Mouse (Mus musculus): ENCODE results near the gene Emd. TPM values are rescaled to one million over a fixed set of nuclear protein-coding genes. Genes with fewer than 3 reads are reported as not detected.
A peak's percentile ranks its signal among the peaks of the same experiment; 100 is the strongest.

Emd gene
- total RNA-seq, 1 experiment from 2014 or later = 99.9 TPM

GRCm38 (mm10) chrX:74270062-74270901, 15.8 kb downstream of the Emd start, which contains the start of gene Rpl10:
Gene Rpl10 (plus strand): TSS chrX:74270812.
- peak; percentile 87 to 90 for ATAC-seq (replicated peaks in 1 of 2; ENCODE audit: insufficient read depth in 1 of 2, low FRiP score in 2 of 2, low TSS enrichment in 1 of 2, low read depth in 1 of 2, poor library complexity in 2 of 2, severe bottlenecking in 2 of 2)

GRCm38 (mm10) chrX:74270902-74271551, 16.5 kb downstream of the Emd start:
- peak in 1 of 2 experiments; percentile 1; a peak in 2 of 4 replicates for ATAC-seq (replicated peaks in 1 of 2; ENCODE audit: insufficient read depth in 1 of 2, low FRiP score in 2 of 2, low TSS enrichment in 1 of 2, low read depth in 1 of 2, poor library complexity in 2 of 2, severe bottlenecking in 2 of 2)

- ATAC-seq (replicated peaks in 1 of 2; ENCODE audit: insufficient read depth in 1 of 2, low FRiP score in 2 of 2, low TSS enrichment in 1 of 2, low read depth in 1 of 2, poor library complexity in 2 of 2, severe bottlenecking in 2 of 2) = peak; percentile 20; a peak in 1 of 4 replicates
These were observed 19.2 kb downstream of the Emd start for GRCm38 (mm10) chrX:74273422-74274322.

- no peak for ATAC-seq (replicated peaks in 1 of 2; ENCODE audit: insufficient read depth in 1 of 2, low FRiP score in 2 of 2, low TSS enrichment in 1 of 2, low read depth in 1 of 2, poor library complexity in 2 of 2, severe bottlenecking in 2 of 2)
These were observed 23.4 kb downstream of the Emd start for GRCm38 (mm10) chrX:74277916-74278315.

GRCm38 (mm10) chrX:74281041-74281731, 26.7 kb downstream of the Emd start:
- no peak for ATAC-seq (replicated peaks in 1 of 2; ENCODE audit: insufficient read depth in 1 of 2, low FRiP score in 2 of 2, low TSS enrichment in 1 of 2, low read depth in 1 of 2, poor library complexity in 2 of 2, severe bottlenecking in 2 of 2)

- ATAC-seq (replicated peaks in 1 of 2; ENCODE audit: insufficient read depth in 1 of 2, low FRiP score in 2 of 2, low TSS enrichment in 1 of 2, low read depth in 1 of 2, poor library complexity in 2 of 2, severe bottlenecking in 2 of 2) = peak; percentile 90 to 91
These were observed 27.4 kb downstream of the Emd start, which contains the start of the genes Taz and Dnase1l1 for GRCm38 (mm10) chrX:74281732-74282394. Gene Taz (plus strand): TSS chrX:74281912. Gene Dnase1l1 (minus strand): TSS chrX:74282337.

- ATAC-seq (replicated peaks in 1 of 2; ENCODE audit: insufficient read depth in 1 of 2, low FRiP score in 2 of 2, low TSS enrichment in 1 of 2, low read depth in 1 of 2, poor library complexity in 2 of 2, severe bottlenecking in 2 of 2) = peak; percentile 76 to 89
These were observed 28.1 kb downstream of the Emd start for GRCm38 (mm10) chrX:74282395-74283091.

GRCm38 (mm10) chrX:74283092-74283437, 28.6 kb downstream of the Emd start:
- ATAC-seq (replicated peaks in 1 of 2; ENCODE audit: insufficient read depth in 1 of 2, low FRiP score in 2 of 2, low TSS enrichment in 1 of 2, low read depth in 1 of 2, poor library complexity in 2 of 2, severe bottlenecking in 2 of 2) = no peak

- ATAC-seq (replicated peaks in 1 of 2; ENCODE audit: insufficient read depth in 1 of 2, low FRiP score in 2 of 2, low TSS enrichment in 1 of 2, low read depth in 1 of 2, poor library complexity in 2 of 2, severe bottlenecking in 2 of 2) = no peak
These were observed 38.9 kb downstream of the Emd start for GRCm38 (mm10) chrX:74293431-74293830.

GRCm38 (mm10) chrX:74296538-74297448, 42.3 kb downstream of the Emd start, which contains the start of gene Atp6ap1:
Gene Atp6ap1 (plus strand): TSS chrX:74297097.
- ATAC-seq (replicated peaks in 1 of 2; ENCODE audit: insufficient read depth in 1 of 2, low FRiP score in 2 of 2, low TSS enrichment in 1 of 2, low read depth in 1 of 2, poor library complexity in 2 of 2, severe bottlenecking in 2 of 2) = peak; percentile 99 to 100

GRCm38 (mm10) chrX:74298348-74298747, 43.9 kb downstream of the Emd start:
- no peak for ATAC-seq (replicated peaks in 1 of 2; ENCODE audit: insufficient read depth in 1 of 2, low FRiP score in 2 of 2, low TSS enrichment in 1 of 2, low read depth in 1 of 2, poor library complexity in 2 of 2, severe bottlenecking in 2 of 2)

GRCm38 (mm10) chrX:74299721-74300120, 45.2 kb downstream of the Emd start:
- peak in 1 of 2 experiments; percentile 9; a peak in 1 of 4 replicates for ATAC-seq (replicated peaks in 1 of 2; ENCODE audit: insufficient read depth in 1 of 2, low FRiP score in 2 of 2, low TSS enrichment in 1 of 2, low read depth in 1 of 2, poor library complexity in 2 of 2, severe bottlenecking in 2 of 2)

GRCm38 (mm10) chrX:74304867-74305700, 50.6 kb downstream of the Emd start, which contains the start of gene Gdi1:
Gene Gdi1 (plus strand): TSS chrX:74304998.
- ATAC-seq (replicated peaks in 1 of 2; ENCODE audit: insufficient read depth in 1 of 2, low FRiP score in 2 of 2, low TSS enrichment in 1 of 2, low read depth in 1 of 2, poor library complexity in 2 of 2, severe bottlenecking in 2 of 2) = peak; percentile 80 to 94
